Mouse (Mus musculus) gonadal fat pad, adult 2 months (tissue): ENCODE measurements around the gene Pi16. TPM values are rescaled to one million over a fixed set of nuclear protein-coding genes. Genes with fewer than 3 reads are reported as not detected.
"Not testable (repeated sequence)": the region's sequence is repeated elsewhere in the genome, so short reads cannot be mapped to it uniquely, and the experiment has no call there.

ENCODE experiments used
- DNase-seq: peaks from one replicate; pipeline ENCODE4 v3.0.0-alpha.2; 2012; ENCODE audit warnings: low read depth
- polyA plus RNA-seq: library from polyadenylated mRNA; depleted of rRNA; stranded (reverse); fragments of >200 nt; gene quantifications from 2 replicates; pipeline ENCODE4 v1.2.3, GENCODE M21; 2012

The Pi16 gene
- polyA plus RNA-seq, 1 experiment: 42.9 TPM

GRCm38 (mm10) chr17:29330221-29330620, 12.7 kb downstream of the Pi16 start:
- no peak for DNase-seq

- no peak for DNase-seq
Measured at GRCm38 (mm10) chr17:29330671-29331410, 13.4 kb downstream of the Pi16 start.

GRCm38 (mm10) chr17:29332186-29332685, 14.8 kb downstream of the Pi16 start:
- no peak for DNase-seq

GRCm38 (mm10) chr17:29336266-29336990, 18.9 kb downstream of the Pi16 start:
- no peak for DNase-seq

GRCm38 (mm10) chr17:29337979-29338823, 20.7 kb downstream of the Pi16 start:
- DNase-seq: no peak

GRCm38 (mm10) chr17:29339170-29339768, 21.8 kb downstream of the Pi16 start:
- no peak for DNase-seq

GRCm38 (mm10) chr17:29340406-29341261, 23.2 kb downstream of the Pi16 start:
- no peak for DNase-seq

- DNase-seq: no peak
Measured at GRCm38 (mm10) chr17:29341591-29342003, 24.1 kb downstream of the Pi16 start.

- no peak for DNase-seq
Measured at GRCm38 (mm10) chr17:29342010-29342910, 24.8 kb downstream of the Pi16 start.

- DNase-seq: no peak
Measured at GRCm38 (mm10) chr17:29343241-29343640, 25.8 kb downstream of the Pi16 start.

GRCm38 (mm10) chr17:29345272-29345671, 27.8 kb downstream of the Pi16 start:
- DNase-seq: no peak

GRCm38 (mm10) chr17:29346496-29347125, 29.1 kb downstream of the Pi16 start:
- DNase-seq: no peak

- no peak for DNase-seq
Measured at GRCm38 (mm10) chr17:29347126-29347644, 29.7 kb downstream of the Pi16 start.

GRCm38 (mm10) chr17:29347645-29348256, 30.3 kb downstream of the Pi16 start, which contains the start of gene Mtch1:
Mtch1 (minus strand) TSS chr17:29347934.
- DNase-seq: no peak

GRCm38 (mm10) chr17:29348996-29349395, 31.5 kb downstream of the Pi16 start:
- no peak for DNase-seq

GRCm38 (mm10) chr17:29351056-29351455, 33.6 kb downstream of the Pi16 start:
- not testable (repeated sequence) for DNase-seq

GRCm38 (mm10) chr17:29355461-29355840, 38.0 kb downstream of the Pi16 start:
- no peak for DNase-seq

- no peak for DNase-seq
Measured at GRCm38 (mm10) chr17:29355841-29356478, 38.5 kb downstream of the Pi16 start.
